Mouse (Mus musculus) c-Kit-positive CD71-negative TER-119-negative erythroid progenitor cells, embryonic 14.5 days (primary cell): ENCODE measurements at regions not wholly inside any gene's neighbourhood (a gene's known extent, or its start where the extent isn't known, plus 50 kb on each side); places are given as distances from the start of the nearest gene placed in this dataset.

Experiments
- DNase-seq: peaks from one replicate; pipeline ENCODE4 v3.0.0-alpha.2; 2013; ENCODE audit warnings: low read depth

DNA sequence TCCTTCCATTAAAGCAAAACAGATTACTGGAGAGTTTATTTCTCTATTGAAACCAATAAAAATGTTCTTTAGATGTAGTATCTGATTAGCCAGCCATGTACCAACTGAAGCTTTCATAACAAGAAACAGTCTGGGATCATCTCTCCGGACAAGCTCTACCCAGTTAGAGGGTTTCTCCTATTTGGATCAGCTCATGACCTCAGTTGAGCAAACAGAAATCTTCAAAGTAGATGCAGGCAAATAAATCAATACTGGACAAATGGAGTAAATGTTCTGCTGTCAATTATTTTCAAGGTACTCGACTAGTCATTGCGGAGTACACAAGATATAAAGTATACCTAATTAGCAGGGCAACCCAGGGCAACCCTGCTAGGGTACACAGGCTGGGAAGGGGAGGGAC lies 67.4 kb downstream of the Avpr1a start:
- DNase-seq, result no peak

GRCm38 (mm10) chr10:122519274-122519790 lies 71.0 kb downstream of the Avpr1a start:
- DNase-seq, result no peak

DNA sequence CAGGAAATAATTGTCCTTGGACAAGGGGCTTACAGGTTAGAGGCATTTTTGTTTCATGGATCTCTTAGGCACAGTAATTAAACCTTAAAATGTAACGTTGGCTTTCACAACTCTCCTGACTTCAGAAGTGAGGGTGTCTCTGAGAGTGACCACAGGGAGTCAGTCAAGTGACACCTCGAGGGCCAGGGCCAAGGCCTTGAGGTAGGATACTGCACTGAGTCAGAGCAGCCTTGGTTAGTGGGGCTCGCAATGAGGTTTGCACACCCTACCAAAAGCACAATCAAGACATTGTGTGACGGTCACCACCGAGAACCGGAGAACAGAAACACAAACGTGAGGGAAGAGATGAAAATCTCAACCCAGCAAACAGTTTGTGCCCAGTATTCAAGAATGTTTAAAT lies 71.7 kb downstream of the Avpr1a start:
- DNase-seq, result no peak

DNA sequence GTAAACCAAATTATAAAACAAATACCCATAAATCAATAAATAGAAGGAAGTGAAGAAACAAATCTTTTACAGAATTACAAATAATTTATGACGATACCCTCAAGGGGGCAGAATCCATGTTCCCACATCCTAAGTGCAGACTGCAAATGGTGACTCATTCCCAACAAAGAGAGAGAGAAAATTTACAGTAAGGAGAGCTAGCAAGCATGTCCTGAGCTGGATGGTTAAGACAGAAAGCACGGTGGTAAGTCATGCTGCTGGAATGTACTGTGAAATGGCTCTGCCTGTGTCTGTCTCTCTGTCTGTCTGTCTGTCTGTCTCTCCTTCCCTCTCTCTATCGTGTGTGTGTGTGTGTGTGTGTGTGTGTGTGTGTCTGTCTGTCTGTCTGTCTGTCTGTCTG lies 74.3 kb downstream of the Avpr1a start:
- DNase-seq, result no peak

DNA sequence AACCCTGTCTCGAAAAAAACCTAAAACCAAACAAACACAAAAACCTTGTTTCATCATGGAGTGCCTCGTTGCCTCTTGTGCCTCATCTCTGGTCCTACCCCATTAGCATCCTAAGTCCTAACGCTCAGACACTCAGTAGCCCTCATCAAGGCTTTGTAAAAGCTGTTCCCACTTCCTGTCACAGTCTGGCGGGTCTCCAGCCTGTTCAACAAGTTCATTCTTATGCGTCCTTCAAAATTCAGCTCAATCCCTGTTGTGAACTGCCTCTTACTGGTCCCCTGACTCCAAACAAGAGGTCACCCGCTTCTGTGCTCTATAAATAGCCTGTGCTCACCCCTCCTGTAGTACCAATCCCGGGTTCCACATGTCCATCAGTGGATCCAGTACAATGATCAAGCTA lies 77.1 kb downstream of the Avpr1a start:
- no peak for DNase-seq

DNA sequence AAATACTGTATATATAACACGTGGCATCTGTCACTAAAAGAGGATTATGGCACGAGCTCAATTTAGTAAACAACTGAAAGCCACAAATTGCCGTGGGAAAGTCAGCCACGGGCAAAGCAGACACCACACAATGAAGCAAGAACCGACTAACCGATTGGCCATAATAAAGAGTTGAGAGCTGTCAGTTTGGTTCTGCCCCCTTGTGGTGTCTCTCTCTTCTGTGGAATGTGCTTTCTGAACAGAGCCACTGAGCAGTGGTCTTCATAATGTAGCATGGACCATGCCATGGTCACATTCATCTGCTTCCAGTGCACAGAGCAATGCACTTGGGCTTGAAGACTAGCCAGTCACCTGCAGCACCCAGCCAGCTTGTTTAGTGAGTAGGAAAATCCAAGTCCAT lies 77.5 kb downstream of the Avpr1a start:
- DNase-seq, result no peak

GRCm38 (mm10) chr10:122528222-122528621 lies 79.9 kb downstream of the Avpr1a start:
- DNase-seq, result no peak

DNA sequence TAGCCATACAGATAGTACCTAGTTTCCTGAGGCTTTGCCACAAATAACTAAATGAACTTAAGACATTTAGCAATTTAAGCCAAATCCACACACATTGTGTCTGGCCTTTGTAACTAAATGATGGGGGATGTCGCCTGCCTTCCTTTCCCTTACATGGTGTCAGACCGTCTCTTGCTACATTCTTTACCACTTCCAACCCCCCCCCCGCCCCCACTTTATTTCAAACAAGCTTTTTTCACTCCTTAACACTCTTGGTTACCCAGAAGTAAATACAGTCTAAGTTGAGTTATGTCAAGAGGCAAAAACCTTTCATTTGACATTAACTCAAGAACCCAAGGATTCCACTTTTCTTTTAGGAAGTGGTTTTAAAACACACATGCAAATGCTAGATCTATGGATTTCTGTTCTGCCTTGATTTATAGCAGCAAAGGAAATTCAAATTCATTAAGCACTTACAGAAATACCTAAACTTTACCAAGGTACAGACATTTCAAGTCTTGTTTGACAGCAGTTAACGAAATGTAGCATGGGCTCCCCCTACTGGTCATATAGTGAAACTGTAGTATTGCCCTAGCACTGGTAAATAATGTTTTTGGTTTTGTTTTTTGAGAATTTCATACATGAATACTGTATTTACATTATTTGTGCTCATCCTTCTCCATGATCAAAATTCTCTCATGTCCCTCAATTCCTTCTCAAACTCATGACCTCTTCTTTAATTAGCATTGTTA lies 80.8 kb downstream of the Avpr1a start:
- peak; percentile 56 for DNase-seq

DNA sequence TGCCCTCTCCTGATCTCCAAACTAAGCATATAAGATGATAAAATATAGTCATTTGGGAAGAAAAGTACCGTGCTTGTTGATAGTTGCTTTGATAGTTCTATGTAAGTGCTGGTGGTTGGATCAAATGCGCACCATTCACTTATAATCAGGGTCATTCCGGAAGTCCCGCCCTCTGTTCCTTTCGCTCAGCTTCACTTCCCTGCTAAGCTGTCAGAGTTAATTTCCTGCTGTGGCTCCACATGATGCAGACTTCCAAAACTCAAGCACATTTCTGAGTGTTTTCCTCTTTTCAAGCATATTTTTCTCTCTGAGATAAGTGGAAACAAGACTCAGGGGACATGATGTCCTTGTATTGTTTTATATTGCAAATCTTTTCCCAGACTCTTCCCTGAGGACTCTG lies 86.4 kb downstream of the Avpr1a start:
- DNase-seq, result no peak

GRCm38 (mm10) chr10:122535137-122535536 lies 86.8 kb downstream of the Avpr1a start:
- DNase-seq, result no peak

DNA sequence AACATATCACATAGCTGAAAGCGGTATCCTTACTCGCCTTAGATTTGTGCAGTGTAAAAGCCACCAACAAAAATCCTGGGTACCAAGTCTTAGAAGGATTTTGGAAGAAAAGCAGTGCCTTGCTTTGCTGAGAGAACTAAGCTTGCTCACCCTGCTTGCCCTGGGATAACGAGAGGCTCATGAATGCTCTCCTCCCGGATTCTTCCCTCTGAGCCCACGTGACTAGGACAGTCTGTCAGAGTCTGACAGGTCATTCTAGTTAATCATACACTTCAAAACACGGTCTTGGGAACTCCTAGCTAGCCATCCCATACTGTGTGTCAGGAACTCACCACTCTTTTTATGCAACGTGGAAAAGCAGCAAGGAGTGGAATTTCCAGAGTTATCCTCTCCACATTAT lies 91.4 kb downstream of the Avpr1a start:
- DNase-seq, result no peak

GRCm38 (mm10) chr10:122542573-122542972 lies 94.3 kb downstream of the Avpr1a start:
- DNase-seq, result no peak

GRCm38 (mm10) chr10:122544096-122544720 lies 95.9 kb downstream of the Avpr1a start:
- DNase-seq, result peak; percentile 60

- no peak for DNase-seq
Observed at GRCm38 (mm10) chr10:122545029-122545428, 96.7 kb downstream of the Avpr1a start.

DNA sequence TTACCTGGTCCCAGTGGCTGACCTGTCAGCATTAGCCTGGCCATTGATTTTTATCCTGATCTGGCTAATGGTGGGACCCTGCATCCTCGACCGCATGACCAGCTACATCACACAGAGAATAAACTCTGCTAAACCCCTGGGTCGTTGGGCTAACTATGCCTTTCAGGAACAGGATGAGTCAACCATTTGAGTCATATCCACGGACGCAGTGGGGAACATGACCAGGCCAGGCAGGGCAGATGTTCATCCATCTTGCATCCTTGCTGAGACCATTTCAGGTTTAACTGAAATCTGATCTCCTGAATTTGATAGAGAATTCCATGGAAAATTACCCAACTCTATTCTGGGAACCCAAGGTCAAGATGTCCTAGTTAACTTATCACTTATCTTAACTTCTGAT lies 103.3 kb downstream of the Avpr1a start:
- DNase-seq, result no peak

DNA sequence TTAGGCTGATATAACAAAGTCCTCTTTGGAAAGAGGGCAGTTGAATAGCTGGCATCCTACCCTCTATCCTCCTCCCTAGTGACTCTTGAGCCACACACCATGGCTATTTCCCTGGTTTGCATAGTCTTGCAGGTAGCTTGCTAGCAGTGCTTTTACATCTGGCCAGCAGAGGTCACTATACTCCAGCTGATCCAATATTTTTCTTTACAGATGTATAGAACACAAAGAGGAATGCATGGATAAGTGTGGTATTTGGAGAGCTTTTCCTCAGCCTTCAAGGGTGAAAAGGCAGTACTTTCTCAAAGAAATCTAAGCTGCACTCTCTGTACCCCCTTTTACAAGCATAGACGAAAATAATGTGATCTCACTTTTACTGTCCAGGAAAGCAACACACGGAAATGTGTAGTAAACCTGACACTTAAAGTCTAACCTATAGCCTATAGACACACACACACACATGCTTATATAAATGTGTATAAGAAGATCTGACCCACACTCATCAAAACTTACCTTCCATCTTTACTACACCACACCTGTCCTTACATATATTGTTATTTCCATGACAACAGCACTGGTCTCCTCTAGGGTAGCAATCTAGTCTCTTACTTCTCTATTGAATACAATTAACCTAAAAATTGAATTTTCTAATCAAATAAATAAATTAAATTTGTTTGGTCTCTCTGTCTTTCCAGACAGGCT lies 105.0 kb downstream of the Avpr1a start:
- DNase-seq, result no peak

- no peak for DNase-seq
Observed at GRCm38 (mm10) chr10:122553851-122554250, 105.6 kb downstream of the Avpr1a start.

DNA sequence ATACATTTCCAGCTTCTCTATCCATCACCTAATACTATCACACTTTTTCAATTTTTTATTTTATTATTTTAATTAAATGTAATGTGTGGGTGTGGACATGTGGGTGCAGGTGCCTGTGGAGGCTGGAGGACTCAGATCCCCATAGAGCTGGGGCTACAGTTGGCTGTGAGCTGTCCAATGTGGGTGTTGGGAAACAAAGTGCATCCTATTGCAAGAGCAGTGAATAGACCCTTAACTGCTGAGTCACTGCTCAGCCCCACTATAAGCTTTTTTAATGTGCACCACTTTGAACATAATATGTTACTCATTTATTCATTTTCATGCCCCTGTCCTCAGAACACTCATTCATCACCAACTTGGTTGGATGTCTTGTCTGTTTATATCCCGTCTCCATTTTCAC lies 110.4 kb downstream of the Avpr1a start:
- DNase-seq, result no peak

DNA sequence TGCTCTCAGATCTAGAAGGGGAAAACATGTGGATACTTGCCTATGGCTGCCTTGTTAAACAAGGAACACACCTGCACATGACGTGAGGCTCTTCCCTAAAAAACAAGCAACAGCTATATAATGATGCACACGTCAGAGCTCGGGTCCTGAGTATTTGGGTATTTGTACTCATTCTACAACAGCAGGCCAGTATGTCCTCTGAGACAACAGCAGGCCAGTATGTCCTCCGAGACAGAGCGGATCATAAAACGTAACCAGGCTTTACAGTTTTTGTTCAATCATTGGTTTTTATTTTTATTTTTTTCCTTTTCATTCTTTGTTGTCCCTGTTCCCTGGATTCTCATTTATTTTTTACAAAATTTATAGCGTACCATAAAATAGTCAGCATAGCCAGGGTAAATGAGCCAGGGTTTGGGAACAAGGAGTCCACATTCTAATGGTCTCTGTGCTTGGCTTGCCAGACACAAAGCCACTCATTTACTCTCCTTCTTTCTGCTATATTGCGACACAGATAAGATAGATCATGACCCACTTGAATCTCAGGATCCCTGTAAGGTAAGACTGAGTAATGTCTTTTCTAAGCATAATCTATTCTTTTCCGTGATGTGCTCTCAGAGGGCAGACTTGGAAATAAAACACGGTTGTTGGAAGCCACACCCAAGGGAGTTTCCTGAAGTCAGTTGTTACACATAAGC lies 111.8 kb downstream of the Avpr1a start:
- no peak for DNase-seq

- no peak for DNase-seq
Observed at GRCm38 (mm10) chr10:122561924-122562323, 113.6 kb downstream of the Avpr1a start.

DNA sequence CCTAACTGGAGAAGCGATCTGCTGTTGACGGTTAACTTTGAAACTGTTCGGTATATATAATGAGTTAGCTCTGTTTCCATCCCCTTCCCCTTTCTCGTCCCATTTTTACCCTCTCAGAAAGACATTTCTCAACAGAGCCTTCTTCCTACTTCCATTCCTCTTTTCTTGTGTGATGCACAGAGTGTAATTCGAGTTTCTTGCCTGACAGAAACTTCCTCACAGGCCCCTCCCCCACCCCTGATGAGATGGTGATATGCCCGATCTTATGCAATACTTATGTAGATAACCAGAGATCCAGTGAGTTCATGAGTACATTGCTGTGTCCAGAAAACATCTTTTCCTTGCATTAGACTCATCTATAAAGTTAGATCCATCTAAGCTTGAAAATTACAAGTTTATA lies 114.2 kb downstream of the Avpr1a start:
- no peak for DNase-seq

DNA sequence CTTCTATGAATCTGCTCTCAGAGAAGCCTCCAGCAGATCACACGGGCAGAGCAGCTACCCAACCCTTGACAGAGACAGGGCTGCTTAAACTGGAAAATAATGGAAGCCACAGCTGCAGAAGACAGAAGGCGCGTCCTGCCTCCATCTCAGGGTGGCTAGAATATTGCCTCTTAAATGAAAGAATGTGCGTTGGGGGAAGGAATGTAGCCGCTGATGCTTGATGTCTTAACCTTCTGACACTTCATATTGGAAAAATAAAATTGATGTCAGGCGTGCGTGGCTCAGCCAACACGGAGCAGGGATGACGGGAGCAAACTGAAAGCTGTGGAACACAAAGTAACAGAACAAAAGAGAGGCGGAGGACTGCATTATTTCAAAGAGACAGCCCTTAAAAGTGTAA lies 114.6 kb upstream of the Ppm1h start:
- no peak for DNase-seq

GRCm38 (mm10) chr10:122564473-122564872 lies 114.1 kb upstream of the Ppm1h start:
- no peak for DNase-seq
